Comparison of ENCODE assay signal across 9 mouse cellular contexts in genomic region chr5:149713170-149713774, GRCm38 (mm10). TPM values are rescaled to one million over a fixed set of nuclear protein-coding genes. Genes with fewer than 3 reads are reported as not detected.
DNase-seq lines count a peak whose midpoint lies in the region; ATAC-seq and TF ChIP-seq lines count a peak whose summit lies in the region.
"Had no signal": no experiment of that assay in that cellular context is flagged by ENCODE, and none has a peak within 500 bp of the region (broad histone marks: within the 10 kb centered on the region; RNA-seq: fewer than 3 reads in every experiment).

No protein-coding gene starts in this region.

- H3K9ac ChIP-seq in liver, embryonic 14.5 days (replicated peaks), result no peak overlapping the region
- H3K9ac ChIP-seq: neural tube, embryonic 12.5 days had no signal

- peaks cover 4% of the 10 kb centered on the region for H3K9me3 ChIP-seq in liver, embryonic 14.5 days (ENCODE audit: control insufficient read depth, low read length)
- H3K9me3 ChIP-seq: neural tube, embryonic 12.5 days had no signal

- H3K4me1 ChIP-seq in thymus, adult 2 months (replicated peaks; ENCODE audit: control insufficient read depth, insufficient read depth, low read length), result no peaks in the 10 kb centered on the region
- H3K4me1 ChIP-seq in liver, embryonic 14.5 days (replicated peaks; ENCODE audit: control insufficient read depth in 2 of 2, insufficient read depth in 2 of 2, low read length in 1 of 2), result no peaks in the 10 kb centered on the region

- TF ChIP-seq EP300 in liver, embryonic 14.5 days (IDR thresholded peaks at IDR 0.05; ENCODE audit: low read depth), result no peak

- no peak overlapping the region for H3K27ac ChIP-seq in thymus, adult 2 months (ENCODE audit: control insufficient read depth, insufficient read depth, low read length)
- H3K27ac ChIP-seq in liver, embryonic 14.5 days, result no peak overlapping the region
- H3K27ac ChIP-seq: neural tube, embryonic 12.5 days had no signal

- peak; percentile 46 for DNase-seq in thymus, adult 2 months
- DNase-seq in thymus, adult 18-20 months, result no peak
- DNase-seq in c-Kit-positive CD71-negative TER-119-negative erythroid progenitor cells, embryonic 14.5 days (ENCODE audit: low read depth), result peak; percentile 63
- peak; percentile 46 to 47 for DNase-seq in frontal cortex, postnatal 25 days (ENCODE audit: low spot score in 2 of 2)
- peak; percentile 76 for DNase-seq in induced T-regulatory cell, adult 2 months (ENCODE audit: low read depth)
- DNase-seq in liver, embryonic 14.5 days (ENCODE audit: low read depth in 3 of 3, low spot score in 3 of 3), result peak; percentile 31 to 42 (median 35)
- DNase-seq in retina, postnatal 1 day, result peak; percentile 78

- no peak for ATAC-seq in liver, embryonic 14.5 days (ENCODE audit: insufficient read depth)
- ATAC-seq in activated CD4-positive, CD25-positive, alpha-beta regulatory T cell, adult 4 months, result no peak

- WGBS in thymus, adult 2 months, result 60% methylated on average over 11 of the region's 11 CpGs
- WGBS in liver, embryonic 14.5 days (ENCODE audit: insufficient replicate concordance), result 48% methylated on average over 11 of the region's 11 CpGs

- TF ChIP-seq CTCF in thymus, adult 2 months (IDR thresholded peaks at IDR 0.05; ENCODE audit: borderline replicate concordance, control insufficient read depth, extremely low read depth, insufficient read depth, low read length, poor library complexity), result no peak
- peak; percentile 46; the same call in 1 of the 2 replicates for TF ChIP-seq CTCF in liver, embryonic 14.5 days (IDR thresholded peaks at IDR 0.05; ENCODE audit: low read depth)

- no peak for TF ChIP-seq POLR2A in thymus, adult 2 months (IDR thresholded peaks at IDR 0.05; ENCODE audit: control insufficient read depth, extremely low read depth, insufficient read depth, low read length, poor library complexity)

- H3K4me3 ChIP-seq in thymus, adult 2 months (ENCODE audit: control insufficient read depth, insufficient read depth, low read length), result no peak overlapping the region
- no peak overlapping the region for H3K4me3 ChIP-seq in liver, embryonic 14.5 days (ENCODE audit: insufficient read depth in 1 of 2, low read depth in 2 of 2, low read length in 2 of 2)
- H3K4me3 ChIP-seq: neural tube, embryonic 12.5 days had no signal

- H3K4me2 ChIP-seq in liver, embryonic 14.5 days (ENCODE audit: low read depth), result no peak overlapping the region
- H3K4me2 ChIP-seq: neural tube, embryonic 12.5 days had no signal

- H3K27me3 ChIP-seq in thymus, adult 2 months (ENCODE audit: control insufficient read depth, insufficient read depth, low read length), result no peaks in the 10 kb centered on the region
- no peaks in the 10 kb centered on the region for H3K27me3 ChIP-seq in liver, embryonic 14.5 days (ENCODE audit: control insufficient read depth, insufficient read depth, low read length)
- H3K27me3 ChIP-seq: neural tube, embryonic 12.5 days had no signal

- no peaks in the 10 kb centered on the region for H3K36me3 ChIP-seq in thymus, adult 2 months (ENCODE audit: control insufficient read depth, insufficient read depth, low read length)
- no peaks in the 10 kb centered on the region for H3K36me3 ChIP-seq in liver, embryonic 14.5 days (replicated peaks; ENCODE audit: control insufficient read depth, insufficient read depth, low read depth)

RNA-seq across cellular contexts. Expression of gene B3glct, which starts 35.2 kb away (rescaled TPM):
- 4.1 and 4.7 TPM in 2 replicates for polyA plus RNA-seq in thymus, adult 2 months (2012; rRNA removed)
- polyA plus RNA-seq in liver, embryonic 14.5 days (2012; rRNA removed), result 2.3 and 2.9 TPM in 2 replicates
- 4.1 and 5.0 TPM in 2 replicates for polyA plus RNA-seq in liver, embryonic 14.5 days (2014; fragmentation: Nextera tagmentation; extraction: Ambion mirVana)
- 1 to 10 TPM; 2.4 to 2.9 TPM for polyA plus RNA-seq in activated CD4-positive, CD25-positive, alpha-beta regulatory T cell, adult 4 months (2017; shearing (Covaris generic))

Comparison
In these comparisons a context has a peak if more than half of its experiments do, and no peak if none do; other contexts are left out.
1. DNase-seq: peak in thymus, adult 2 months (single experiment), c-Kit-positive CD71-negative TER-119-negative erythroid progenitor cells, embryonic 14.5 days (single experiment), frontal cortex, postnatal 25 days (2 of 2), induced T-regulatory cell, adult 2 months (single experiment), liver, embryonic 14.5 days (3 of 3) and retina, postnatal 1 day (single experiment); none in thymus, adult 18-20 months (0 of 2).